Mouse (Mus musculus) ovary, postnatal 36 days (tissue): ENCODE measurements around the gene Lsm11.

Experiments
- DNase-seq: peaks from one replicate; pipeline ENCODE4 v3.0.0; 2022; ENCODE audit warnings: low spot score, mixed read lengths

The Lsm11 gene

DNA sequence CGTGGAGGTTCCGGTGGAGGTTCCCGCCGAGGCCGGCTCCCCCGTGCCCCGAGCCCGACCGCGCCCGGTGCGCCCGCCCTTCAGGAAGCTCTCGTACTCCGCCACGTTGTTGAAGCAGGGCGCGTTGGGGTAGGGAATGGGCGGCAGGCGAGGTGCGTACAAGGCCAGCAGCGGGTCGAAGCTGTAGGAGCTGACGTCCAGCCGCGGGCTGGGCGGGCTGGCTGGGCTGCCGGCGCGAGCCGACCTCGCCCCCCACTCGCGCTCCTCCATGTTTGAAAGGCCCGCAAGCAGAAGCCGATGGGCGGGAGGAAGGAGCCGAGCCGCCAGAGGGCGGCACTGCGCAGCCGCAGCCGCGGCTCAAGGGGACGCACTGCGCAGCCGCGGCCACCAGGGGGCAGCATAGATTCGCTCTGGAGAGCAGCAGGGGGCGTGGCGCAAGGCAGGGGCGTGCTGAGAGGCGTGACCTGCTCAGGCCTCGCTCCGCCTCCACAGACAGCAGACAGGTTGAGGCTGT is at the start of gene Lsm11:
Gene Lsm11, minus strand, starts transcription at position 293 of the 514 bp plus-strand sequence.
- DNase-seq, result peak; percentile 99

DNA sequence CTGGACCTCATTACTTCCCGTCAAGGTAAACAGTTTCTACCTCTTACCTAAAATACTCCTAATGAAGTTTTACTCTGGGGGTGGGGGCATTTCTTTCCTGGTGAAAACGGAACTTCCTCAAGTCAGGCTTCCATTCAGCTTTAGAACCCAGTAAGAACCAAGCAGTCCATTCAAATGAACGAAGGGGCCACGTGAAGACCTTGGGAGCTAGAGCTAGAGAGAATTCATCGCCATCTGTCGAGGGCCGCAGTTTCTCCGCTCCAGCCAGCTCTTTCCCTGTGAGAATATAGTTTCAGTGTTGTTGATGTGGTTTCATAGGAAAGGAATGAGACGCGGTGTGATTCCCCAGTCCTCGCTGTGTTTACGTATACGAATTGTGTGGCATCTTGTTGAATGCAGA is 47.4 kb upstream of the Lsm11 start:
- DNase-seq, result no peak

DNA sequence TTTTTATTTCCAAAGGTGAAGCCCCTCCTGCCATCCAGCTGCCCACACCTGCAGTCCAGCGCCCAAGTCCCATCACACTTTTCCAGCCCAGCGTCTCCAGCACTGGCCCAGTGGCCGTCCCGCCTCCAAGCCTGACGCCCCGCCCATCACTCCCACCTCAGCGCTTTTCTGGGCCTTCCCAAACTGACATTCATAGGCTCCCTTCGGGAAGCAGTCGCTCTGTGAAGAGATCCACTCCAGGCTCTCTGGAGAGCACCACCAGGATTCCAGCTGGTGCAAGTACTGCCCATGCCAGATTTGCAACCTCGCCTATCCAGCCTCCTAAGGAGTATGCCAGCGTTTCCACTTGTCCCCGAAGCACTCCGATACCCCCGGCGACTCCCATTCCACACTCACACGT is 46.9 kb upstream of the Lsm11 start:
- peak; percentile 48 for DNase-seq

DNA sequence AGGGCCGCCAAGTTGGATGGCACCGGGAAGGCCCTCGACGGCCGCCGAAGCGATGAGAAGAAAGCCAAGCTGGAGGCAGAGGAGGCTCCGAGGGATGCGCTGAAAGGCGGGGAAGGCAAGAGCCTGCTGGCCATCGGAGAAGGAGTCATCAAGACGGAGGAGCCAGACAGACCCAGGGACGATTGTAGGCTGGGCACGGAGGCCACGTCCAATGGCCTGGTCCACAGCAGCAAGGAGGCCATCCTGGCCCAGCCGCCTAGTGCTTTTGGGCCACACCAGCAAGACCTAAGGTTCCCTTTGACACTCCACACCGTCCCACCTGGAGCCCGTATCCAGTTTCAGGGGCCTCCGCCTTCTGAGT is 36.1 kb upstream of the Lsm11 start:
- no peak for DNase-seq

DNA sequence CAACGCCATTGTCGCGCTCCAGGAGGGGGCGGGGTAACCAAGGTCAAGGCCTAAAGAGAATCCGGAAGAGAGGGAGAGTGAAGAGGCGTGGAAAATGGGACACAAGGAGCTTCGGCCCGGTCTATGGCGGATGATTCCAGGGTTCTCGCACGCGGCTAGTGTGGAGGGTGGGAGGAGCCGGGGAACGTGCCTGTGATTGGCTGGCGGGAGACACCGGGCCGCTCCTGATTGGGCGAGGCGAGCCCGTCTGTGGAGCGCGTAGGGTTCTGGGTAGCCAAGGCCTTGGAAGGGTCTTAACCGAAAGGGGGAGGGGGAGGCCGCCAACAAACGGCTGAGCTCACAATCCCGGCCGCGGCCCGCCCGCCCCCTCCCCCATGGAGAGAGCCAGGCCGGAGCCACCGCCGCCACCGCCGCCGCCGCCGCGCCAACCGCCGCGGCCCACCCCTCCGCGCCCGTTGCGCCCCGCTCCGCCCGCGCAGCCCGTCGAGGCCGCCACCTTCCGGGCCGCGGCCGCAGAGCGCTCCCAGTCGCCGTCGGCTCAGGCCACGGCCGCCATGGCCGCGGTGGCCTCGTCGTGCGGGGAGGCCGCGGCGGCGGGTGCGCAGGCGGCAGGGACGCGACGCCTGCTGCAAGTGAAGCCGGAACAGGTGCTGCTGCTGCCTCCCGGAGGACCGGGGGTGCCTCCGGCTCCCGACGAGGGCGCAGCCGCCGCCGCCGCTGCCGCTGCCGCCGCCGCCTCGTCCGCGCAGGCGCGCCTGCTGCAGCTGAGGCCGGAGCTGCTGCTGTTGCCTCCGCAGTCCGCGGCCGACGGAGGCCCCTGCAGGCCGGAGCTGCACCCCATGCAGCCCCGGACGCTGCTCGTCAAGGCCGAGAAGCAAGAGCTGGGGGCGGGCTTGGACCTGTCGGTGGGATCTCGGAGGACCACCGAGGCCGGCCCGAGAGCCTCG is 35.5 kb upstream of the Lsm11 start, which contains the start of gene Sox30:
Gene Sox30, plus strand, starts transcription at position 365 of the 947 bp plus-strand sequence.
- peak; percentile 62 for DNase-seq

DNA sequence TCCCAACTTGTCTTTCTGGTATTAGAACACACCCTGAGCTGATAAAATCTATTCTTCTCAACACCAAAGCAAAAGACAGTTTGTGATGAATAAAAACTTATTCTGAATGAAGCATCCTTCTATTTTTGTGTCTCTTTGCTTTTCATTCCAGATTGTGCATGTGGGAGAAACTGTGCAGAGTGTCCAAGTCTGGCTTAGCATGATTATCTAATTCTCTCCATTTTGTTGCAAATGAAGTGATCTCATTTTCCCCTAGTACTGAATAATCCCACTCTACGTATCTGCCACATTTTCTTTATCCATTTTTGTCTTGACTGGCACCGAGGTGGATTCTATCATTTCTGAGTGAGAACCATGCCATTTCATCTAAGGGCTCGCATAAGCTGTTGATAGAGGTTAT is 31.3 kb upstream of the Lsm11 start:
- DNase-seq, result no peak

DNA sequence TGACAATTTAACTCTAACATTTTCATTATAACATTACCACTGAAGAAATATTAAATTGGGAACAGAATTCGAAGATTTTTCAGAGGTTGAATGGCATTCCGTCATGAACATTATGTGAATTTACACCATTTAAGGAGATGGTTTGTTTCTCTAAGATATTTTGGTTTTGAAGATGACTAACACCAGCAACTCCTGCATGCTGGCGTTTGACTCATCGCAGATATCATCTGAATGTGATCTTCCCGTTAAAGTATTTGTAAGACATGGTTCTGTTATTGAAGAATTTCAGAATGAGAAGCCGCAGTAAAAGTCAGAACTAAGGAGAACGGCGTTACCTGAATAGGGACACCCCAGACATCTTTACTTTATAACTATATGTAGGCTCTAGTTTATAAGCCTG is 29.7 kb upstream of the Lsm11 start:
- DNase-seq, result no peak

DNA sequence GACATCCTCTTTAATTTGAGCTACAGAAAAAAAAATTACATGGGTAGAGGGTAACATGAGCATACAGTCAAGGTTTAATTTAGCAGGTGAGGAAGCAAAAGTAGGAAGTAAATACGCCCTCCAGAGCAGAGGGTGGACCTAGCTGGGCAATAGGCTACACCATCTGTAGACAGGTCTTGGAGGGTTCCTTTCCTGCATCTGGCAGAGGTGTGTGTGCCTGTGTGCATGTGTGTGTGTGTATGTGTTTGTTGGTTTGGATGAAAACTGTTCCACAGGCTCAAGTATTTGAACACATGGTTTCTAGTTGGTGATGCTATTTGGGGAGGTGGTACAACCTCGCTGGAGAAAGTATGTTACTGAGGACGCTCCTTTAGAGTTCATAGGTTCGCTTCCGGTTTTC is 28.9 kb upstream of the Lsm11 start:
- DNase-seq, result no peak

DNA sequence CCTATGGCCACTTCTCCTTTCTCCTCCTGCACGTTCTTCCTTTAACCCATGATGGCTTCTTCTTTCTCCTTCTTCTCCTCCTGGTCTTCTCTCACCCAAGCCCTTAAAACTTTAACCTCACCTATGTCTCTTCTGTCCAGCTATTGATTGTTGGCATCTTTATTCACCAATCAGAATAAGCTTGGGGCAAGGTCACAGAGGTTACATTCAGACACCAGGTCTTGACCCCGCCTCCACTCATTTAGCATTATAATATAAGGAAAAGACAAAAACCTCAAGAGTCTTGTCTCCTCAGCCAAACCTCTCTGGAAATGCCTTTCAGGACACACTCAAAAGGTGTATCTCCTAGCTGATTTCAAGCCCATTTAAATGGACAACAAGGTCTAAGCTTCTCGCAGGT is 23.7 kb upstream of the Lsm11 start:
- DNase-seq, result no peak

DNA sequence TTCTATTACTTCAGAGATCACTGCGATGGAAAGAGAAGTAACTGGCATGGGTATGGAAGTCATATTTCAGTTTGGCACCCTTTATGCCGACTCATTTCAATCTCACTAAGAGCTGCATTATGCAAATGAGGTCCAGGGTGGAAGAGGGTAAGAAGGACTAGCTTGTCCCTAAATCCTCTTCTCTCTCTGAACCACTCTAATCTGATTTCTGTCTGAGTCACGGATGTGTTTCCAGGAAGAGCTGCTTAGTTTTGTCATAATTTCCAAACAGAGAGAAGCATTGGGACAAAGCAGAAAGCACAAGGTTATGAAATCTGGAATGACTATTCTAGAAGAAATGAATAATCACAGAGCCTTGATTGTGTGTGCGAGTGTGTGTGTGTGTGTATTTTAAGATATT is 22.2 kb upstream of the Lsm11 start:
- no peak for DNase-seq

DNA sequence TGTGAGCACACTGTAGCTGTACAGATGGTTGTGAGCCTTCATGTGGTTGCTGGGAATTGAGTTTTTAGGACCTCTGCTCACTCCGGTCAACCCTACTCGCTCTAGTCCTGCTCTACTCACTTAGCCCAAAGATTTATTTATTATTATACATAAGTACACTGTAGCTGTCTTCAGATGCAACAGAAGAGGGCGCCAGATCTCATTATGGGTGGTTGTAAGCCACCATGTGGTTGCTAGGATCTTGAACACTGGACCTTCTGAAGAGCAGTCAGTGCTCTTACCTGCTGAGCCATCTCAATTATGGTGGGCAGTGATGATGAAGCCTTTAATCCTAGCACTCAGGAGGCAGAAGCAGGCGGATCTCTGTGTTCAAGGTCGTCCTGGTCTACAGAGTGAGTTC is 15.3 kb upstream of the Lsm11 start:
- DNase-seq, result no peak

DNA sequence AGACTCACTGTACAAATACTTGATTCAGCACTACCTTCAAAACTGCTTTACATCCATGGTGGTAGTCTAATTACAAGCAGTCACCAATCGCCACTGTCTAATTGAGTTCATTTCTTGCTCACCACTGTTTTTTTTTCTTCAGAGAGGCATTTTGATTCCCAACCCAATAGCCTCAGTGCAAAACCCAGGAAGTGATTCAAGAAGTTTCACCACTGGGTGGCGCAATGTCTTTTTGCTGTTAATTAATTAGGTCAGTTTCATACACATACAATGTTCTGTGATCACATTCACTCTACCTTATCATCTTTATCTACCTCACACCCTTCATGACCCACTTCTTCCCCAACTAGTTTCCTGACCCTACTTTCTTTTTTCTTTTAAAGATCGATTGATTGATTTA is 14.9 kb upstream of the Lsm11 start:
- DNase-seq, result no peak

DNA sequence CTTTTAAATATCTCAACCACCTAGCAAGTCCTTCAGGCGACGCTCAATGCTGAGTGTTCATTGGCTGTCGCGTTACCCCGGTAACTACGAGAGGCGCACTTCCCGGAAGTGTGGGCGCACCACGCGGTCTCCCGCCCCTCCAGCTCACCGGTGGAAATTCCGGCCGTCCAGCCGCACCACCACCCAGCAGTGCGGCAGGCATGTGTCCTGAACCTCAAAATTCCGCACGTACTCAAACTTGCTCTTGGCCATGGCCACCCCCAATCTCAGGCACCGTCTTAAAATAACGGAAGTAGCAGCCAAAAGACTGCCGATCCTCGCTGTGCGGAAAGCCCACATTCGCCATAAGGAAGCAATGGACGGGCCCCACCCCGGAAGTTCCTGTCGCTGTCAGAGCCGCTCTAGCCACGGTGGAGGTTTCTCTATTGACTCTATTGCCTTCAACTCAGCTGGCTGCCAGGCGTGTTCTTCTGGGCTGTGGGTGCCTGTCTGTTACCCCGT is 10.4 kb upstream of the Lsm11 start, which contains the start of gene Thg1l:
Gene Thg1l, minus strand, starts transcription at position 368 of the 501 bp plus-strand sequence.
- peak; percentile 87 for DNase-seq

DNA sequence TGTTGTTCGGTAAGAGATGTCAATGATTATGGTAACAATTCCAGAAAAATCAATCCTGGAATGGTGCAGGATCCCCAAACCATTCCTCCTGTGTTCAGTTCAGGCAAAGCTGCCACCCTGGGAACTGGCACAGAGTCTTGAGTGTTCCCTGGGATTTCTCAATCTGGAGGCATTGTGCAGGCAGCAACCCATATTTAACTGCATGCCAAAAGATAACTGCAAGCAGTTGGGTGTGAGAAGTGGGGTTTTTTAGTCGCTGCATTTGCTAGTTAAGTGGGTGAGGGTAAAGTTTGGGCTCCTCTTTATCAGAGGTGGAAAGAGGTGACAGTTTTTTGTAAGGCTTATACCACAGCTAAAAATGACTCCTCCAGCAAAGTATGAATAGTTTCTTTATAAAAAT is 2.8 kb upstream of the Lsm11 start:
- DNase-seq, result no peak

DNA sequence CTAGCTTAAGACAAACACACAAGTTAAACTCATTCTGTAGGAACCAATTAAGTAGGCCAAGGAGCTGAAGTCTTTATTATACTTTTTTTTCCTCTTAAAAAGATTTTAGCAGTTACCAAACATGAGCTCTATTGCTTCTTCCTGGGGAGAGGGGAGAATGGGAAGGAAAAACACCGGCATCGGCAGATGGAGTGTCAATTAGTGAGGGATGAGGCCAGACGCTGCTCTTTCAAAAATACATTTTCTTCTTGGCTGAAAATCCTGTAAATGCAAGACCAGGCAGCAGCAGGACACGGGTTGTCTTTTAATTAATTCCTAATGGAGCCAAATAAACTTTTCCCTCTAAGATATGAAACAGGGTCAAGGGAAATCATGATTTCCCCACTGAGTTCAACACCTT is 2.1 kb upstream of the Lsm11 start:
- DNase-seq, result no peak

DNA sequence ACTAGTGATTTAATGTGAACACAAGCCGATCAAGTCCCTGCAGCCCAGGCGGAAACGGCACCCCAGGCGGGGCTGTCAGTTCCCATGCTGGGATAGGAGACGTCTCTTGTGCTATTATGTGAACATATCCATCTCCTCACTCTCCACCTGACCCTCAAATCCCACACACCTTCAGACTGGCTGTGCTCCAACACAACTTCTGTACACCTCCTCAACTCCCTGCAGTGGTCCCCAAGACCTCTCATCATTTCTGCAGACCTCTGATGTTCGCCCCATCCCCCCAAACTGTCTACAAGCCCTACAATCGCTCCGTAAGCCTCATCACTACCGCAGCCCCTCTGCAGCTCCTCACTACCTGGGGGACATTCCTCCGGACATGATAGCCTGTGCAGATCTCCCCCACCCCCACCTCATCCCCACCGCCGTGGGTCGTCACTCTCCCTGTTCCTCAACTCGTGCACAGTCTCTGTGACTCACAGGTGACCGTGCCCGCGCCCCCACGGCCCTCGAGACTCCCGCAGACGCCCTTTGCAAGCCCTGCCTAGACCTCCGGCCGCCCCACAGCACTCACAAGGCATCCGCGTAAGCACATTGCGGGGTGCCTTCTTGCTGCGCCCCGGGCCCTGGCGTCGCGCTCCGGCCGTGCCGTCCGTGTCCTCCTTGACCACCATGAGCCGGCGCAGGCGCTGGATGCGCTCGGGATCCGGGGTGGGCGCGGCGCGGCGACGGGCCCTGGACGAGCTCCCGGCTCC is 668 bp downstream of the Lsm11 start:
- no peak for DNase-seq

DNA sequence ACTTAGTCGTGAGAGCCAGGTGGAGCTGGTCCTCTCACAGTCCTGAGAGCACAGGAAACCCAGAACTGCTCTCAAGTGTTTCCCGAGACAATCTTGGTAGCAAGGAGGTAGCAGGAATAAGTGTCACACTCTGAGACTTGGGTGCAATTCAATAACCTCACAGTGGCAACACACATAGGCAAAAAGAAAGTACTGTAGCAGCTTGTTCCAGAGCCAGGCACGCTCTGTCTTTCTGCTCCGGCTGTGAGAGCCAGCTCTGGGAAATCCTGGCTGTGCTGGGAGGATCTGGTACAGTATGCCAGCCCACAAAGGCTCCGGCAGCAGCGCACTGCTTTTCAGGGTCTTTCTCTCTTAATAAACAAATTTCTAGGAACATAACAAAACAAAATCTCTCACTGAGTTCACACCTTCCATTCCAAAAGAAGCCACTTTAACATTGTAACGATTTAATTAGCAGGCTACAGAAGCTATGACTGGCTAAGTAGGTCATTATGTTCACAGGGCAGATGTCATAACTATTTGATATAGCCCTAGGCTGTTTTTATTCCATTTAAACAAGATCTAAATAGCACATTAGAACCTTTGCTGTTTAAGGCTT is 1.5 kb downstream of the Lsm11 start:
- DNase-seq, result no peak

DNA sequence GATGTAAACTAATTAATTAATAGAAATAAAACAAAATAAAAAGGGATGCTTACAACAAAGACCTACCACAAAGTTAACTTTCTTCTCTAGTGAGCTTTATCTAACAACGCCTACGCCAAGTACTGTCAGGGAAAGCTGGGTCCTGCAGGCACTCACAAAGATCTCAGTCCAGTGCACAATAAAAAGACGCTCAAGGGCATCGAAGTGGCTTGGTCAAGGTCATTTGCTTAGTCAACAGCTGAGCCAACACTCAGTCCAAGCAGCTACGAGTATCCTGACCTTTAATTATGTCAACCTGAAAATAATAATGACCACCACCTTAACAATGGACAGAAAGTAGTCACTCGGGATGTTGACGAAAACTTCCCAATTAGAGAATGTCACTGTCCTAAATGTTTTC is 2.5 kb downstream of the Lsm11 start:
- no peak for DNase-seq

DNA sequence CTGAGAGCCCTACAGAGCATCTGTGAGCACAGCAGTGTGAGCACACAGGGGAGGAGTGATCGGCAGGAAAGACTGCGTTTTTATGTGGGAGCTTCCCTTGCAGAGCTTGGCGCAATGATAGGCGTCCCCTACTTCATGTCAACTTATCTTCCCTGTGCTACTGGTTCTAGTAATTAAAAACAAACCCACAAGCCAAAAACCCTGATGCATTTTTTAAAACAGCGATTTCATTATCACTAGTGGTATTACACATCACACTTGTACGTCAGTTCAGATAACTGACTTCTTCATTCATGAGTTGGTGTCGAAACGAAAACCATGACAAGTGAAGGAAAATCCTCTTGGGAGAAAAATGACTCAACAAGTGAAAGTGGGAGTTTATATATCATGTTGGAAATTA is 5.8 kb downstream of the Lsm11 start:
- DNase-seq, result no peak

DNA sequence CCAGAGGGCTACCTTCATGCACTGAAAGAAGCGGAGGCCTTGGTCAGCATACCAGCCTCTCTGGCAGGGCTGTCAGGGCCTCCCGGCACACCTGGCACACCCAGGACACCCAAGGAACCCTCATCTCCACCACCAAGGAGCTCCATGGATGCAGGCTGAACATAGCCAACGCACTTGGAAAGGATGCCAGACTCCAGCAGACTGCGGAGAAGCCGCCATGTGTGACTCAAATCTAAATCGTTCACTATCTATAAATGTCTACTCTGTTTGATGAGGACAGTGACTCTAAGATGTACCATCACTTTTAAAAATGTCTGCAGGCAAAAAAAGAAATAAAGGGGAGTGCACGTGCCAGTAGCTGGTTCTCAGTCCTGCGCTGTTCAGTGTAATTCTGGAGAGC is 7.3 kb downstream of the Lsm11 start:
- DNase-seq, result no peak

DNA sequence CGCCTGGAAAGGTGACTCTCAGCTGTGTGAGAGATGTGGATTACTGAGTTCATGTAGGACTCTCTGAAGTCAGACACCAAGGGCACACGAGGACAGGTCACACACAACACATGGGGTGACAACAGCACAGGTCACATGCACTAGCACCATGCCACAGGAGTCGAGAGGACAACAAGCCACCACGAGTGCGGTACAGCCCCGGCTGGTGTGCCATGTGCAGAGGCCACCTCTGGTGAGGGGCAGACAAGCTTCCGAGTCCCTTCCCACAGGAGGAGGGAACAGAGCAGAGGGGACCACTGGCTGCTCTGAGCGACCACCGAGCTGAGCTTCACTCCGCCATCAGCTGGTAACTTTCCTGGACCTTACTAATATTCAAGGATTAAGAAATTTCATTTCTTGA is 12.0 kb downstream of the Lsm11 start:
- DNase-seq, result no peak

DNA sequence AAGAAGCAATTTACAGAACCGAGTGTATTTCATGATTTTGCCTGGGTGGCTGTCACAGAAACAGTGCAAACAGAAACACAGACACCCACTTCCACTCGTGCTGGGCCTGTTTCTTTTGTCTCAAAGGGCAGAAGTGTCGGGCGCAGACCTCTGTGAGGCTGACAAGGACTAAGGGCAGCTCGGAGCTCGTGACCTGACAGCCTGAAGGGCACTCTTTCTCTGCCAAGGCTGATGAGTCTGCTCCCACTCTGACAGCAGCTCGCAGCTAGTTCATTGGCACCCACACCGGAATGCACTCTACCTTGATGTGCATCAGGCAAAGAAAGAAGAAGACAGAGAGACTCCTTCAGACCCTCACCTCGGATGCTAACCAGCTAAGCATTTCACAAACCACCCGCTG is 15.2 kb downstream of the Lsm11 start:
- DNase-seq, result no peak
